Mouse (Mus musculus): ENCODE data around the gene Fam131b. TPM values are rescaled to one million over a fixed set of nuclear protein-coding genes. Genes with fewer than 3 reads are reported as not detected.

Gene Fam131b
- polyA plus RNA-seq, 2 experiments, result 0.29 to 2.9 TPM

DNA sequence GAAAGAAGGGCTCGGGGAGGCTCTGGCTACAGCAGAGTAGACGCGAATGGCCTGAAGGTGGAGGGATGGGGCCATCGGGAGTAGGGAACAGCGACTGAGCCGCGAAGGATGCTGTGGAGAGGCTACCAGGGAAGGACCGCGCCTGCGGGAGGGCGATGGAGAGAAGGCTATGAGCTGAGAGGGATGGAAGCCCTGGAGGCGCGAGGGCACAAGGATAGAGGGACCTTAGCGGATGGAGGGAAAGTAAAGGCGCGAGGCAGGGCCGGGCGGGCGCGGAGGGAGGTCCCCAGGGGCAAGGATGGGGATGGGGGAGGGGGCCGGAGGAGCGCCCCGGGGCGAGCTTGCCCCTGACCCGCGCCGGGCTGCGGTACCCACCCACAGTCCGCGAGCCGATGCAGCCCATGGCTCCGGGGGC is 369 bp downstream of the Fam131b start:
- WGBS, result 0% methylated on average over 13 of the region's 32 CpGs
- Histone ChIP-seq H3K9me3 (ENCODE audit: control insufficient read depth, low read length) (no peaks in the 10 kb centered on the region), H3K4me3 (replicated peaks; ENCODE audit: low read length) (peak overlapping the region; percentile 63), H3K4me2 (replicated peaks; ENCODE audit: low read depth, low read length, severe bottlenecking) (peak overlapping the region; percentile 97), H3K27ac (replicated peaks; ENCODE audit: low read depth, low read length) (no peak overlapping the region), H3K9ac (ENCODE audit: low read depth, low read length, severe bottlenecking) (peak overlapping the region; percentile 62), H3K4me1 (ENCODE audit: control insufficient read depth, insufficient read depth, low read length) (peaks cover 5% of the 10 kb centered on the region), H3K27me3 (ENCODE audit: control insufficient read depth, insufficient read depth, low read length) (peaks cover 23% of the 10 kb centered on the region), H3K36me3 (ENCODE audit: control insufficient read depth, insufficient read depth, low read length) (no peaks in the 10 kb centered on the region)
- no peak for TF ChIP-seq POLR2A (IDR thresholded peaks at IDR 0.05; ENCODE audit: borderline replicate concordance, extremely low read depth, insufficient read depth, insufficient read length)
- ATAC-seq (ENCODE audit: low FRiP score, low read depth) (peak; percentile 20), DNase-seq (ENCODE audit: low spot score) (no peak)

DNA sequence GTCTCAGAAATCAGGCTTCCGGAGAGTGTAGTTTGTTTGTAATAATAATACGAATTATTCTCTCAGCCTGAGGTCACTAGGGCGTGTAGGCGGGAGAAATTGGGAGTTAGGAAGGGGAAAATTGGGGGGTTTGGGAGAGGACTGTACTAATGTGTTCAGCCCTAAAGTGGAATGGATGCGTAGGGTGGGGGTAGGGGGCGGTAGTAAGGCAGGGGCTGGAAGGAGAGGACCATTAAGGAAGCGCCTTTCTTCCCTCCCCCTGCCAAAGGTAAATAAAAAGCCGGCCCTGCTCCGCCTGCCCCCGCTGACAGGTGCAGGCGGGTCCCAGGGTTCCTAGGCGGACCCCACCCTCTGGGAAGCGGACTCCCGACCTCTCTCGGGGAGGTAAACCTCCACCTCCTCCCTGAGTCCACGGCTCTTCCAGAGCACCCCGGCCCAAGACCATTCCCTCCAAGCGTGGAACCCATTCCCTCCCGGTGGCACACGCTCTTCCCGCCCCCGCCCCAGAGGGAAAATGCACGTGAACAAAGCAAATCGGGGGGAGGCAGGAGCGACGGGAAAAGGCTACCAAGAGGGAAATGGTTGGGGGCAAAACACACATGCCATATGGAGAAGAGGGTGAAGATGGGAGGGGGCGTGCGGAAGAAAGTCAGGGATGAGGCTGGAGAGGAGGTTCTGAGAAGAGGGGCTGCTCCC is 924 bp downstream of the Fam131b start:
- 1% methylated on average over 28 of the region's 28 CpGs for WGBS
- Histone ChIP-seq H3K4me3 (replicated peaks; ENCODE audit: low read length) (peak overlapping the region; percentile 63), H3K9ac (ENCODE audit: low read depth, low read length, severe bottlenecking) (peak overlapping the region; percentile 62), H3K4me1 (ENCODE audit: control insufficient read depth, insufficient read depth, low read length) (peaks cover 5% of the 10 kb centered on the region), H3K27me3 (ENCODE audit: control insufficient read depth, insufficient read depth, low read length) (peaks cover 23% of the 10 kb centered on the region), H3K36me3 (ENCODE audit: control insufficient read depth, insufficient read depth, low read length) (no peaks in the 10 kb centered on the region), H3K27ac (replicated peaks; ENCODE audit: low read depth, low read length) (no peak overlapping the region), H3K9me3 (ENCODE audit: control insufficient read depth, low read length) (no peaks in the 10 kb centered on the region), H3K4me2 (replicated peaks; ENCODE audit: low read depth, low read length, severe bottlenecking) (peak overlapping the region; percentile 97)
- ATAC-seq (ENCODE audit: low FRiP score, low read depth) (no peak), DNase-seq (ENCODE audit: low spot score) (no peak)
- no peak for TF ChIP-seq POLR2A (IDR thresholded peaks at IDR 0.05; ENCODE audit: borderline replicate concordance, extremely low read depth, insufficient read depth, insufficient read length)

DNA sequence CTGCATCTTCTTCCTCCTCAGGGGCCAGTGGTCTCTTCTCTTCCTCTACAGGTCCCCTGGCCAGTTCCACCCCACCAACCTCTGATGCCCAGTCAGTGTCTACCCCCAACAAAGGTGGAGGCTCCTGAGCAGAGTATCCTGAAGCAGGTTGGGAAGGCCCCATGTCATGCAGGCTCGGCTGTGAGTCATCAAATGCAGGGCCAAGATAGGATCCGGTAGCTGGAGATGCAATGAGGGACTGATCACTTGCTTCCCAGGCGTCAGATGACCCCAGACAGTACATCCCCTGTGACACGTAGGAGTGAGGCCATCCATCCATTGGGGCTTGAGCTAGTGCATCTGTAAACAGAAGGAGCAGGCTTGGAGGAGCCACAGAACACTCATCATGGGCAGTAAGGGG is 6.2 kb downstream of the Fam131b start:
- Histone ChIP-seq H3K27me3 (ENCODE audit: control insufficient read depth, insufficient read depth, low read length) (peaks cover 12% of the 10 kb centered on the region; the same call in 1 of the 2 replicates), H3K4me1 (ENCODE audit: control insufficient read depth, insufficient read depth, low read length) (no peaks in the 10 kb centered on the region; the same call in 1 of the 2 replicates), H3K36me3 (ENCODE audit: control insufficient read depth, insufficient read depth, low read length) (no peaks in the 10 kb centered on the region), H3K9me3 (ENCODE audit: control insufficient read depth, low read length) (no peaks in the 10 kb centered on the region), H3K4me3 (replicated peaks; ENCODE audit: low read length) (no peak overlapping the region), H3K4me2 (replicated peaks; ENCODE audit: low read depth, low read length, severe bottlenecking) (no peak overlapping the region), H3K9ac (ENCODE audit: low read depth, low read length, severe bottlenecking) (no peak overlapping the region), H3K27ac (replicated peaks; ENCODE audit: low read depth, low read length) (no peak overlapping the region)
- DNase-seq (ENCODE audit: low spot score) (no peak), ATAC-seq (ENCODE audit: low FRiP score, low read depth) (no peak)
- no peak for TF ChIP-seq POLR2A (IDR thresholded peaks at IDR 0.05; ENCODE audit: borderline replicate concordance, extremely low read depth, insufficient read depth, insufficient read length)
- WGBS, result 75% methylated on average over 4 of the region's 4 CpGs

DNA sequence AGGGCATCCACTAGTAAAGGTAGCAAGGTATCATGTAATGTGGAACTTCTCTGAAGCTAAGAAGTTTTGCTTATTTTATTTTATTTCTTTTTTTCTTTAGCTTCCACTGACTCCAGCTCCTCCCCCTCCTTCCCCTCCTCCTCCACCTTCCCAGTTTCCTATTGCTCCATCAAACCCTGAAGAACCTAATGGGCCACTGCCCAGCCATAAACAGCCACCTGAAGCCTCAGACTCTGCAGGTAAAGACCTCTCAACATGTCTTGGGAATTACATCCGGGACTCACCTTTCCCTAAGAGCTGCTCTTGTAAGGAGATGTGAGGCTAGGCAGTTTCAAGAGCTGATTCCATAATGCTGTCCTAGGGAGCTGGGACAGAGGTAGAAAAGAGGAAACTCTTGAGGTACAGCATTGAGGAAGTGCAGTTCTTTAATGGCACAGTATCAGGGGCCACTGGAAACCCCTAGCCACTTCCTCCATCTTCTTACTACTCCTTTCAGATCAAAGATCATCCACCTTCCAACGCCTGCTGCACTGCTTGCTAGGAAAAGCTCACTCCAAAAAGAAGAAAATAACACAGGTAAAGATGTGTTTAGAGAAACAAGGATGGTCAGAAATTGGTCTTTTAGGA is 13.9 kb downstream of the Fam131b start:
- Histone ChIP-seq H3K9me3 (ENCODE audit: control insufficient read depth, low read length) (no peaks in the 10 kb centered on the region), H3K9ac (ENCODE audit: low read depth, low read length, severe bottlenecking) (no peak overlapping the region), H3K4me1 (ENCODE audit: control insufficient read depth, insufficient read depth, low read length) (no peaks in the 10 kb centered on the region), H3K36me3 (ENCODE audit: control insufficient read depth, insufficient read depth, low read length) (no peaks in the 10 kb centered on the region), H3K4me2 (replicated peaks; ENCODE audit: low read depth, low read length, severe bottlenecking) (no peak overlapping the region), H3K27ac (replicated peaks; ENCODE audit: low read depth, low read length) (no peak overlapping the region), H3K4me3 (replicated peaks; ENCODE audit: low read length) (no peak overlapping the region), H3K27me3 (ENCODE audit: control insufficient read depth, insufficient read depth, low read length) (no peaks in the 10 kb centered on the region)
- TF ChIP-seq POLR2A (IDR thresholded peaks at IDR 0.05; ENCODE audit: borderline replicate concordance, extremely low read depth, insufficient read depth, insufficient read length), result no peak
- DNase-seq (ENCODE audit: low spot score) (no peak), ATAC-seq (ENCODE audit: low FRiP score, low read depth) (no peak)
- whole genome bisulfite sequencing, result 83% methylated on average over 2 of the region's 2 CpGs

DNA sequence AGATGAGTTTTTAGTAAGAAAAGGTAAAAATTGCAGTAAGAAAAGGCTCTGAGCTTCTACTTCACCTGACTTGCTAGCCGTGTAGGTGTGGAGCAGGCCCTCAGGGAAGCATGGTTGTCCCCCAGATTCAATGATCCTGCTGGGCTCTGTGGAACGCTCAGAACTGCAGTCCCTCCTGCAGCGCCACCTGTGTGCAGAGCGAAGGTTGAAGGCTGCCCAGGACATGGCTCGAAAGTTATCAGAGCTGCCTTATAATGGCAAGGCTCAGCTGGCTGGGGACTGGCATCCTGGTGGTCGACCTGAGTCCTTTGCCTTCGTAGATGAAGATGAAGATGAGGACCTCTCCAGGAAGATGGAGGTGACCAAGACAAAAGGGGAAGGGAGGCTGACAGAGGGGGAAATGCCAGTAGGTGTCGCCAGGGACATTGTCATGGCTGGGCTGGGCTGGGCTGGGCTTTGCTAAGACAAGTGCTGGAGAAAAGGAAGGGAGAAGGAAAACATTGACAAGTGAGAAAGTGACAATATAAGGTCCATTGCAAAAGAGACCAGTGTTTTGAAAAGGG is 14.5 kb downstream of the Fam131b start:
- 52% methylated on average over 8 of the region's 8 CpGs for WGBS

More for the DNA sequence above, 14.5 kb downstream of the Fam131b start:
- no peak overlapping the region for H3K9ac ChIP-seq (ENCODE audit: low read depth, low read length, severe bottlenecking)
- no peaks in the 10 kb centered on the region for H3K4me1 ChIP-seq (ENCODE audit: control insufficient read depth, insufficient read depth, low read length)
- H3K4me3 ChIP-seq (replicated peaks; ENCODE audit: low read length), result no peak overlapping the region
- ATAC-seq (ENCODE audit: low FRiP score, low read depth) (no peak), DNase-seq (ENCODE audit: low spot score) (no peak)
- no peaks in the 10 kb centered on the region for H3K36me3 ChIP-seq (ENCODE audit: control insufficient read depth, insufficient read depth, low read length)
- H3K4me2 ChIP-seq (replicated peaks; ENCODE audit: low read depth, low read length, severe bottlenecking), result no peak overlapping the region
- H3K27me3 ChIP-seq (ENCODE audit: control insufficient read depth, insufficient read depth, low read length), result no peaks in the 10 kb centered on the region
- no peaks in the 10 kb centered on the region for H3K9me3 ChIP-seq (ENCODE audit: control insufficient read depth, low read length)
- no peak for TF ChIP-seq POLR2A (IDR thresholded peaks at IDR 0.05; ENCODE audit: borderline replicate concordance, extremely low read depth, insufficient read depth, insufficient read length)
- H3K27ac ChIP-seq (replicated peaks; ENCODE audit: low read depth, low read length), result no peak overlapping the region
